Mouse (Mus musculus) liver, embryonic 14.5 days (tissue): ENCODE data around the gene Hnrnpa0.

Experiments used
- CTCF ChIP-seq: IDR thresholded peaks from 2 replicates; pipeline ENCODE4 v1.5.1; 2016; ENCODE audit warnings: antibody characterized with exemption, low read depth, control low read depth
- EP300 ChIP-seq: IDR thresholded peaks from 2 replicates; pipeline ENCODE4 v1.6.1; 2016; ENCODE audit warnings: antibody characterized with exemption, low read depth

DNA sequence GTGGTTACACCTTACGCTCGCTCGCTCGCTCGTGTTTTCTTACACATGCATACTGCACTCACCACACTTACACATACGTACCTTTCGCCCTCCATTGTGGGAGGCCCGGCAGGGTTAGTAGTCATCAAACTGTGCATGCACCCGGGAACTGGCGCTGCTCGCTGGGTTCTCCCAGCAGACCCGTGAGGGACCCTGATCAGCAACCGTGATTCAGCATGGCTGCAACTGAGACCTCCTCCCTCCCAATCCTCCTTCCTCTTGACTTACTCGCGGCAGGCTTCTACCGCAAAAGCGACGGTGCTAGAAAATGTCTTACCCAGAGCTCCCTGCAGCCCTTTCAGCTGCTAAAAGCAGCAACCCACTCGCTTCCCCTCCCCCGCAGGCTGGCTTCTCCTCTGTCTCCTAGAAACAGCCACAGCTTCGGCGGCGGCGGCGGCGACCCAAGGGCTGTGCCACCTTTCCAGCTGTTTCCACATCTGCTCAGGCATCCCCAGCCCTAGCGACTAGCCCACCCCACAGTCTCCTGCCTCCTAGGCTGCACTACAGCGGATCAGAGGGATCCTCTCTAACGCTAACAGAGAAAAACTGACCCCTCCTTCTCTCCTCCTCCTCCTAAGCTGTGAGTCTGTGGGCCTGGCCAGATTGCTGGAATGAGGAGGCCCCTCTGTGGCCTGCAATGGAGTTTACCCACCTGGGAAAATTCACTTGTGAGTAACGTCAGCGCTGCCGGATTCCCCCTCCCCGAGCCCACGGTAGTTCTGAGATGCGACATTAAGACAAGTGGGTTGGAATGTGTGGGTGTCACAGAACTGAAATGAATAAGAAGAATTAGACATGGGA is 15.1 kb downstream of the Hnrnpa0 start, which contains the start of gene Klhl3:
- TF ChIP-seq CTCF (no peak), EP300 (no peak)
